Mouse (Mus musculus) CH12.LX (cell line): ENCODE results near the gene Il17rc. TPM values are rescaled to one million over a fixed set of nuclear protein-coding genes. Genes with fewer than 3 reads are reported as not detected.

ENCODE experiments used
- DNase-seq: peaks from one replicate; pipeline ENCODE4 v3.0.0-alpha.2; 2013; ENCODE audit errors: extremely low read depth
- H3K27ac ChIP-seq: 2 replicates; pipeline ENCODE4 v1.5.1; 2012; ENCODE audit warnings: low read depth, mild to moderate bottlenecking, control low read depth, moderate library complexity; ENCODE audit not compliant: insufficient read depth
- H3K27me3 ChIP-seq: replicated peaks from 2 replicates; pipeline ENCODE3; 2012; ENCODE audit warnings: inconsistent platforms
- H3K36me3 ChIP-seq, 2 experiments: replicated peaks in 1 of 2; 2 replicates each; pipeline versions ENCODE3 to v1.6.1; 2012; ENCODE audit warnings: inconsistent platforms in 1 of 2, low read length in 1 of 2, mild to moderate bottlenecking in 1 of 2, mixed read lengths in 1 of 2, moderate library complexity in 1 of 2; ENCODE audit not compliant: control insufficient read depth in 1 of 2, insufficient read depth in 1 of 2
- H3K4me1 ChIP-seq, 2 experiments: 2 replicates each; pipeline ENCODE4 v1.6.1; 2012; ENCODE audit warnings: inconsistent platforms in 1 of 2, moderate library complexity in 1 of 2; ENCODE audit not compliant: insufficient read depth in 2 of 2, control insufficient read depth in 1 of 2
- H3K4me2 ChIP-seq: 2 replicates; pipeline ENCODE4 v1.6.1; 2012; ENCODE audit warnings: low read depth, mild to moderate bottlenecking, control low read depth; ENCODE audit not compliant: poor library complexity, insufficient read depth, severe bottlenecking
- H3K4me3 ChIP-seq, 3 experiments: fragments of 150-350 bp in 1 of 3; sonication (generic) in 1 of 3; replicated peaks in 1 of 3; 2 replicates each; pipeline versions ENCODE3 to v1.5.1; 2011 to 2012; ENCODE audit warnings: low read depth in 2 of 3, low read length in 2 of 3, mild to moderate bottlenecking in 2 of 3, moderate library complexity in 2 of 3, control low read depth in 1 of 3, improper control_type of control experiment in 1 of 3, inconsistent platforms in 1 of 3, mixed read lengths in 1 of 3; ENCODE audit not compliant: poor library complexity in 1 of 3
- H3K79me2 ChIP-seq: replicated peaks from 2 replicates; pipeline ENCODE4 v1.6.1; 2012; ENCODE audit warnings: mild to moderate bottlenecking, moderate library complexity; ENCODE audit not compliant: control insufficient read depth, poor library complexity, insufficient read depth, severe bottlenecking; ENCODE audit errors: extremely low read depth
- H3K9ac ChIP-seq: 2 replicates; pipeline ENCODE4 v1.6.1; 2012; ENCODE audit warnings: low read depth, mild to moderate bottlenecking, control low read depth, moderate library complexity; ENCODE audit not compliant: insufficient read depth
- H3K9me3 ChIP-seq: replicated peaks from 2 replicates; pipeline ENCODE3; 2012; ENCODE audit warnings: low read length, inconsistent platforms, mixed read lengths
- BHLHE40 ChIP-seq: IDR thresholded peaks from 2 replicates; pipeline ENCODE4 v1.6.1; 2011; ENCODE audit warnings: mild to moderate bottlenecking, low read depth, low read length, improper control_type of control experiment
- CHD2 ChIP-seq: IDR thresholded peaks from 2 replicates; pipeline ENCODE4 v1.6.1; 2011; ENCODE audit warnings: low read length, improper control_type of control experiment
- E2F4 ChIP-seq: IDR thresholded peaks from 2 replicates; pipeline ENCODE4 v1.6.1; 2011; ENCODE audit warnings: low read depth, low read length, improper control_type of control experiment; ENCODE audit not compliant: insufficient replicate concordance
- ELF1 ChIP-seq: IDR thresholded peaks from 2 replicates; pipeline ENCODE4 v1.6.1; 2014; ENCODE audit warnings: low read depth, mild to moderate bottlenecking, inconsistent platforms, low read length, improper control_type of control experiment
- ETS1 ChIP-seq: conservative IDR thresholded peaks from 2 replicates; pipeline ENCODE4 v1.6.1; 2012; ENCODE audit warnings: low read depth, mild to moderate bottlenecking, inconsistent platforms, low read length, improper control_type of control experiment, moderate library complexity
- GABPA ChIP-seq: IDR thresholded peaks from 2 replicates; pipeline ENCODE4 v1.6.1; 2012; ENCODE audit warnings: low read depth, low read length, improper control_type of control experiment, inconsistent platforms; ENCODE audit not compliant: insufficient replicate concordance
- HCFC1 ChIP-seq: IDR thresholded peaks from 2 replicates; pipeline ENCODE4 v1.6.1; 2012; ENCODE audit warnings: low read depth, mild to moderate bottlenecking, inconsistent platforms, low read length, improper control_type of control experiment
- JUND ChIP-seq: conservative IDR thresholded peaks from 2 replicates; pipeline ENCODE4 v1.6.1; 2011; ENCODE audit warnings: low read depth, low read length, improper control_type of control experiment
- KAT2A ChIP-seq: IDR thresholded peaks from 2 replicates; pipeline ENCODE4 v1.6.1; 2012; ENCODE audit warnings: low read length, improper control_type of control experiment, inconsistent platforms; ENCODE audit not compliant: insufficient replicate concordance
- MEF2A ChIP-seq: IDR thresholded peaks from 2 replicates; pipeline ENCODE4 v1.6.1; 2014; ENCODE audit warnings: low read depth, mild to moderate bottlenecking, inconsistent platforms, low read length, improper control_type of control experiment, borderline replicate concordance
- MYC ChIP-seq: IDR thresholded peaks from 2 replicates; pipeline ENCODE4 v1.6.1; 2011; ENCODE audit warnings: low read depth, mild to moderate bottlenecking, improper control_type of control experiment, low read length
- NELFE ChIP-seq: IDR thresholded peaks from 2 replicates; pipeline ENCODE4 v1.6.1; 2011; ENCODE audit warnings: low read depth, low read length, improper control_type of control experiment
- NRF1 ChIP-seq: IDR thresholded peaks from 2 replicates; pipeline ENCODE4 v1.6.1; 2014; ENCODE audit warnings: low read depth, mild to moderate bottlenecking, inconsistent platforms, low read length, improper control_type of control experiment, moderate library complexity
- PAX5 ChIP-seq: IDR thresholded peaks from 2 replicates; pipeline ENCODE4 v1.6.1; 2012; ENCODE audit warnings: low read length, inconsistent platforms, mixed read lengths
- POLR2A ChIP-seq: IDR thresholded peaks from 2 replicates; pipeline ENCODE4 v1.6.1; 2011; ENCODE audit warnings: low read depth, mild to moderate bottlenecking, improper control_type of control experiment, low read length
- POLR2AphosphoS2 ChIP-seq: IDR thresholded peaks from 2 replicates; pipeline ENCODE4 v1.6.1; 2011; ENCODE audit warnings: low read depth, low read length, improper control_type of control experiment
- RAD21 ChIP-seq: IDR thresholded peaks from 2 replicates; pipeline ENCODE4 v1.6.1; 2011; ENCODE audit warnings: low read depth, mild to moderate bottlenecking, low read length, improper control_type of control experiment, moderate library complexity
- RCOR1 ChIP-seq: conservative IDR thresholded peaks from 2 replicates; pipeline ENCODE4 v1.6.1; 2012; ENCODE audit warnings: low read depth, mild to moderate bottlenecking, inconsistent platforms, low read length, improper control_type of control experiment
- SIN3A ChIP-seq: IDR thresholded peaks from 2 replicates; pipeline ENCODE4 v1.6.1; 2012; ENCODE audit warnings: low read length, improper control_type of control experiment, inconsistent platforms
- SMC3 ChIP-seq: IDR thresholded peaks from 2 replicates; pipeline ENCODE4 v1.6.1; 2011; ENCODE audit warnings: low read depth, low read length, improper control_type of control experiment
- TBP ChIP-seq: conservative IDR thresholded peaks from 2 replicates; pipeline ENCODE4 v1.6.1; 2011; ENCODE audit warnings: low read depth, low read length, improper control_type of control experiment
- TCF12 ChIP-seq: IDR thresholded peaks from 2 replicates; pipeline ENCODE4 v1.6.1; 2014; ENCODE audit warnings: low read depth, mild to moderate bottlenecking, inconsistent platforms, low read length, improper control_type of control experiment
- UBTF ChIP-seq: IDR thresholded peaks from 2 replicates; pipeline ENCODE4 v1.6.1; 2012; ENCODE audit warnings: low read depth, mild to moderate bottlenecking, inconsistent platforms, low read length, improper control_type of control experiment, moderate library complexity
- USF1 ChIP-seq: IDR thresholded peaks from 2 replicates; pipeline ENCODE4 v1.6.1; 2014; ENCODE audit warnings: low read depth, mild to moderate bottlenecking, inconsistent platforms, low read length, improper control_type of control experiment
- USF2 ChIP-seq: conservative IDR thresholded peaks from 2 replicates; pipeline ENCODE4 v1.6.1; 2011; ENCODE audit warnings: low read depth, low read length, improper control_type of control experiment
- ZC3H11A ChIP-seq: IDR thresholded peaks from 2 replicates; pipeline ENCODE4 v1.6.1; 2012; ENCODE audit warnings: low read depth, mild to moderate bottlenecking, inconsistent platforms, low read length, improper control_type of control experiment
- ZMIZ1 ChIP-seq: IDR thresholded peaks from 2 replicates; pipeline ENCODE4 v1.6.1; 2012; ENCODE audit warnings: low read depth, mild to moderate bottlenecking, inconsistent platforms, low read length, improper control_type of control experiment
- ZNF384 ChIP-seq: IDR thresholded peaks from 2 replicates; pipeline ENCODE4 v1.6.1; 2012; ENCODE audit warnings: low read depth, low read length, improper control_type of control experiment, inconsistent platforms
- dilution Hi-C: fragments of 300-500 bp; cut with MboI; formaldehyde crosslinking; loops from 2 replicates; pipeline ENCODE4 v1.14.3; 2020; ENCODE audit warnings: low sequenced_read_pairs; ENCODE audit not compliant: extremely low pct_unique_long_range_greater_than_20kb, extremely low pct_ligation_motif_present
- in situ Hi-C: fragments of 300-500 bp; cut with MboI; formaldehyde crosslinking; loops from 3 replicates; pipeline ENCODE4 v1.14.3; 2019; ENCODE audit warnings: low sequenced_read_pairs, low pct_ligation_motif_present, low pct_unique_long_range_greater_than_20kb, mixed read lengths
- polyA plus RNA-seq: library from polyadenylated mRNA; unstranded; fragments of >175 nt; gene quantifications from 2 replicates; pipeline ENCODE4 v1.2.1, GENCODE M21; 2012; ENCODE audit warnings: low read depth; ENCODE audit not compliant: insufficient read length
- total RNA-seq, 2 experiments: library from RNA; depleted of rRNA; stranded (reverse); fragments of 300-350 nt in 1 of 2; fragments of >200 nt in 1 of 2; gene quantifications; 2 replicates each; pipeline ENCODE4 v1.2.3; 2012 to 2014

The Il17rc gene
- total and polyA plus RNA-seq, 3 experiments, result not detected

DNA sequence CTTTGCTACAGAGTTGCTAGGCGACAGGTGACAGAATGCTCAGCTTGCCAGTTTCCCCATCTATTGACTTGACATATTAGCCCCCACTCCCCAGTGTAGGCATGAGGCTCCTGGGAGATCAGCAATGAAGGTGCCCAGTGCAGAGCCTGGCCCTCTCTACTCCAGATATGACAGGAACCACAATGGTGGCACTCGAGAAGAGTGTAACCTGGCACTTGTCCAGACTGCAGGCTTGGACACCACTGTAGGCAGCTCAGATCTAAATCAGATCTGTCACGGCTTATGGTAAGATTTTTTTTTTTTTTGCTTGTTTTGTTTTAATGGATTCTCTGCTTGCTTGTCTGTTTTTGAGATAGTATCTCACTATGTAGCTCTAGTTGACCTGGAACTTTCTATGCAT lies 37.6 kb upstream of the Il17rc start:
- H3K36me3 ChIP-seq, result no peaks in the 10 kb centered on the region
- dilution Hi-C loops, result no loop called here
- H3K9me3 ChIP-seq, result no peaks in the 10 kb centered on the region
- H3K27me3 ChIP-seq, result no peaks in the 10 kb centered on the region
- H3K4me2 ChIP-seq, result no peak overlapping the region
- H3K79me2 ChIP-seq, result no peaks in the 10 kb centered on the region
- no peak overlapping the region for H3K4me3 ChIP-seq
- DNase-seq, result no peak
- in situ Hi-C loops, result no loop called here
- no peak overlapping the region for H3K9ac ChIP-seq
- TF ChIP-seq E2F4 (no peak), MEF2A (no peak), ETS1 (no peak), CHD2 (no peak), TCF12 (no peak), ZC3H11A (no peak), NELFE (no peak), POLR2A (no peak), JUND (no peak), USF1 (no peak), BHLHE40 (no peak), NRF1 (no peak), RCOR1 (no peak), HCFC1 (no peak), RAD21 (no peak), MYC (no peak), POLR2AphosphoS2 (no peak), SMC3 (no peak)
- TF ChIP-seq, all 38 proteins: peak for 0
- H3K4me1 ChIP-seq, result peaks cover 23 to 48% of the 10 kb centered on the region in 2 experiments
- no peak overlapping the region for H3K27ac ChIP-seq

DNA sequence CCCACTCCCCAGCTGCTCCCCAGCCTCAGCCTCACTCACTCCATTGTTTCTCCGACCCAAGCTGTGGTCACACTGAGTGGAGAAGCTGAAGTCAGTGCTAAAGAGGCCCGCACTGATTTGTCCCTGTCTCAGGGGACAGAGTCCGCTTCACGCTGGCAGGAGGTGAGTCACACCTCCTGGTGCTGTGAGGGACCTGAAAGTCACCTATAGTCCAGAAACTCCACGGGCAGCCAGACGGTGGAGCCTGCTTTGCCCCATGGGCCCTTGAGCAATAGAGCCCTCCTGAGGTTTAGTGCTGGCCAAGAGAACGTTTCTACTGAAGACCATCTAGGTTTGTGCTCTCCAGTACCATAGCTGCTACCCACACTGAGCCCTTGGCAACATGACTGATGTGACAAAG lies 36.5 kb upstream of the Il17rc start:
- H3K4me1 ChIP-seq, result peaks cover 23 to 54% of the 10 kb centered on the region in 2 experiments
- H3K9ac ChIP-seq, result no peak overlapping the region
- DNase-seq, result no peak
- H3K36me3 ChIP-seq, result no peaks in the 10 kb centered on the region
- no peaks in the 10 kb centered on the region for H3K9me3 ChIP-seq
- H3K4me2 ChIP-seq, result no peak overlapping the region
- dilution Hi-C loops, result no loop called here
- no peak overlapping the region for H3K4me3 ChIP-seq
- H3K79me2 ChIP-seq, result no peaks in the 10 kb centered on the region
- H3K27ac ChIP-seq, result no peak overlapping the region
- TF ChIP-seq TBP, result no peak
- no peak for TF ChIP-seq USF2
- TF ChIP-seq MYC, result no peak
- no peak for TF ChIP-seq USF1
- TF ChIP-seq PAX5, result no peak
- no peak for TF ChIP-seq BHLHE40
- TF ChIP-seq ZNF384, result no peak
- TF ChIP-seq RCOR1, result no peak
- no peak for TF ChIP-seq E2F4
- TF ChIP-seq GABPA, result no peak
- TF ChIP-seq UBTF, result no peak
- TF ChIP-seq HCFC1, result no peak
- no peak for TF ChIP-seq POLR2AphosphoS2
- no peak for TF ChIP-seq CHD2
- TF ChIP-seq ZMIZ1, result no peak
- no peak for TF ChIP-seq JUND
- no peak for TF ChIP-seq NRF1
- TF ChIP-seq SIN3A, result no peak
- no peak for TF ChIP-seq ELF1
- no peak for TF ChIP-seq KAT2A
- TF ChIP-seq, all 38 proteins: peak for 0
- H3K27me3 ChIP-seq, result no peaks in the 10 kb centered on the region
- in situ Hi-C loops, result no loop called here
